Mouse (Mus musculus): ENCODE data around the gene Tead1. TPM values are rescaled to one million over a fixed set of nuclear protein-coding genes. Genes with fewer than 3 reads are reported as not detected.

The Tead1 gene
- polyA plus RNA-seq, 2 experiments, result 23.2 to 38.2 TPM

- Histone ChIP-seq H3K27ac (replicated peaks; ENCODE audit: low read depth, low read length) (no peak overlapping the region), H3K27me3 (ENCODE audit: control insufficient read depth, insufficient read depth, low read length) (no peaks in the 10 kb centered on the region), H3K36me3 (ENCODE audit: control insufficient read depth, insufficient read depth, low read length) (no peaks in the 10 kb centered on the region), H3K4me2 (replicated peaks; ENCODE audit: low read depth, low read length, severe bottlenecking) (no peak overlapping the region), H3K9me3 (ENCODE audit: control insufficient read depth, low read length) (no peaks in the 10 kb centered on the region), H3K4me1 (ENCODE audit: control insufficient read depth, insufficient read depth, low read length) (no peaks in the 10 kb centered on the region), H3K9ac (ENCODE audit: low read depth, low read length, severe bottlenecking) (no peak overlapping the region), H3K4me3 (replicated peaks; ENCODE audit: low read length) (no peak overlapping the region)
- WGBS, result 90% methylated on average over 8 of the region's 8 CpGs
- no peak for ATAC-seq (ENCODE audit: low FRiP score, low read depth)
- no peak for TF ChIP-seq POLR2A (IDR thresholded peaks at IDR 0.05; ENCODE audit: borderline replicate concordance, extremely low read depth, insufficient read depth, insufficient read length)
- DNase-seq (ENCODE audit: low spot score), result no peak
Observed at GRCm38 (mm10) chr7:112937089-112937488, 258.0 kb downstream of the Tead1 start.

GRCm38 (mm10) chr7:112938959-112939358 is 259.8 kb downstream of the Tead1 start:
- no peak overlapping the region for H3K9ac ChIP-seq (ENCODE audit: low read depth, low read length, severe bottlenecking)
- DNase-seq (ENCODE audit: low spot score) (no peak), ATAC-seq (ENCODE audit: low FRiP score, low read depth) (no peak)
- TF ChIP-seq POLR2A (IDR thresholded peaks at IDR 0.05; ENCODE audit: borderline replicate concordance, extremely low read depth, insufficient read depth, insufficient read length), result no peak
- 21% methylated on average over 5 of the region's 5 CpGs for WGBS
- H3K4me3 ChIP-seq (replicated peaks; ENCODE audit: low read length), result no peak overlapping the region
- H3K36me3 ChIP-seq (ENCODE audit: control insufficient read depth, insufficient read depth, low read length), result no peaks in the 10 kb centered on the region
- H3K4me1 ChIP-seq (ENCODE audit: control insufficient read depth, insufficient read depth, low read length), result no peaks in the 10 kb centered on the region
- no peak overlapping the region for H3K27ac ChIP-seq (replicated peaks; ENCODE audit: low read depth, low read length)
- H3K9me3 ChIP-seq (ENCODE audit: control insufficient read depth, low read length), result no peaks in the 10 kb centered on the region
- H3K4me2 ChIP-seq (replicated peaks; ENCODE audit: low read depth, low read length, severe bottlenecking), result no peak overlapping the region
- no peaks in the 10 kb centered on the region for H3K27me3 ChIP-seq (ENCODE audit: control insufficient read depth, insufficient read depth, low read length)

GRCm38 (mm10) chr7:112942567-112942966 is 263.4 kb downstream of the Tead1 start:
- Histone ChIP-seq H3K4me1 (ENCODE audit: control insufficient read depth, insufficient read depth, low read length) (no peaks in the 10 kb centered on the region), H3K4me3 (replicated peaks; ENCODE audit: low read length) (no peak overlapping the region), H3K9me3 (ENCODE audit: control insufficient read depth, low read length) (no peaks in the 10 kb centered on the region), H3K4me2 (replicated peaks; ENCODE audit: low read depth, low read length, severe bottlenecking) (no peak overlapping the region), H3K9ac (ENCODE audit: low read depth, low read length, severe bottlenecking) (no peak overlapping the region), H3K36me3 (ENCODE audit: control insufficient read depth, insufficient read depth, low read length) (no peaks in the 10 kb centered on the region), H3K27me3 (ENCODE audit: control insufficient read depth, insufficient read depth, low read length) (no peaks in the 10 kb centered on the region), H3K27ac (replicated peaks; ENCODE audit: low read depth, low read length) (no peak overlapping the region)
- 56% methylated on average over 5 of the region's 5 CpGs for WGBS
- DNase-seq (ENCODE audit: low spot score) (no peak), ATAC-seq (ENCODE audit: low FRiP score, low read depth) (no peak)
- TF ChIP-seq POLR2A (IDR thresholded peaks at IDR 0.05; ENCODE audit: borderline replicate concordance, extremely low read depth, insufficient read depth, insufficient read length), result no peak

GRCm38 (mm10) chr7:112943056-112943455 is 263.9 kb downstream of the Tead1 start:
- H3K36me3 ChIP-seq (ENCODE audit: control insufficient read depth, insufficient read depth, low read length), result no peaks in the 10 kb centered on the region
- DNase-seq (ENCODE audit: low spot score), result no peak
- H3K27me3 ChIP-seq (ENCODE audit: control insufficient read depth, insufficient read depth, low read length), result no peaks in the 10 kb centered on the region
- no peak for TF ChIP-seq POLR2A (IDR thresholded peaks at IDR 0.05; ENCODE audit: borderline replicate concordance, extremely low read depth, insufficient read depth, insufficient read length)
- no peaks in the 10 kb centered on the region for H3K9me3 ChIP-seq (ENCODE audit: control insufficient read depth, low read length)
- no peak overlapping the region for H3K4me2 ChIP-seq (replicated peaks; ENCODE audit: low read depth, low read length, severe bottlenecking)
- H3K4me1 ChIP-seq (ENCODE audit: control insufficient read depth, insufficient read depth, low read length), result no peaks in the 10 kb centered on the region
- no peak for ATAC-seq (ENCODE audit: low FRiP score, low read depth)
- 76% methylated on average over 1 of the region's 1 CpGs for WGBS
- H3K9ac ChIP-seq (ENCODE audit: low read depth, low read length, severe bottlenecking), result no peak overlapping the region
- no peak overlapping the region for H3K4me3 ChIP-seq (replicated peaks; ENCODE audit: low read length)
- no peak overlapping the region for H3K27ac ChIP-seq (replicated peaks; ENCODE audit: low read depth, low read length)

GRCm38 (mm10) chr7:112946706-112947105 is 267.6 kb downstream of the Tead1 start:
- ATAC-seq (ENCODE audit: low FRiP score, low read depth) (no peak), DNase-seq (ENCODE audit: low spot score) (peak; percentile 62)
- Histone ChIP-seq H3K27ac (replicated peaks; ENCODE audit: low read depth, low read length) (0 out of 2 replicates have a peak overlapping the region, but pooled peaks have one; percentile 26), H3K27me3 (ENCODE audit: control insufficient read depth, insufficient read depth, low read length) (no peaks in the 10 kb centered on the region), H3K9me3 (ENCODE audit: control insufficient read depth, low read length) (no peaks in the 10 kb centered on the region), H3K4me2 (replicated peaks; ENCODE audit: low read depth, low read length, severe bottlenecking) (no peak overlapping the region), H3K36me3 (ENCODE audit: control insufficient read depth, insufficient read depth, low read length) (no peaks in the 10 kb centered on the region), H3K4me3 (replicated peaks; ENCODE audit: low read length) (no peak overlapping the region), H3K4me1 (ENCODE audit: control insufficient read depth, insufficient read depth, low read length) (no peaks in the 10 kb centered on the region), H3K9ac (ENCODE audit: low read depth, low read length, severe bottlenecking) (no peak overlapping the region)
- WGBS, result 42% methylated on average over 6 of the region's 6 CpGs
- no peak for TF ChIP-seq POLR2A (IDR thresholded peaks at IDR 0.05; ENCODE audit: borderline replicate concordance, extremely low read depth, insufficient read depth, insufficient read length)

Data from limb, embryonic 14.5 days (tissue).